8 mouse cellular contexts compared by ENCODE assay signal in the genomic region with DNA sequence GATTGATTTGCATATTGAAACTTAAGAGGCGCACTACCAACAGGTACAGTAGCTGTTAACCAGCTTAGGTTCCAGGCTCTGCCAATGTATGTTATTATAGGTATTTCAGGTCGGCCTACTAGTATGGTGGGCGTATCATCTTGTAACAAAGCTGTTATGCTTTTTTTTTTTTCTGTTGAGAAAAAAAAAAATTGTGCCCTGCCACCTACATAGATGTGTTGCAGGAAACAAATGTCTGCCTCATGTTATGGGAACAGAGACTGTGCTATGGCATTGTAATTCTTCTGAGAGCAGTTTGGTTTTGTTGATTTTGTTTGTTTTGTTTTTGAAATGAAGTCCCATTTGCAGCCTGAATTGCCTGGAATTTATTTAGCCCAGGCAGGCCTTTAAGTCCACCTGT. TPM values are rescaled to one million over a fixed set of nuclear protein-coding genes. Genes with fewer than 3 reads are reported as not detected.
DNase-seq lines count a peak whose midpoint lies in the region; ATAC-seq and TF ChIP-seq lines count a peak whose summit lies in the region.

No protein-coding gene starts in this region.

- H3K27ac ChIP-seq in kidney, embryonic 14.5 days (ENCODE audit: low read depth, low read length): no peak overlapping the region
- no peak overlapping the region for H3K27ac ChIP-seq in bone marrow macrophage, adult 2 months (ENCODE audit: insufficient read depth, low read depth, low read length)
- no peak overlapping the region for H3K27ac ChIP-seq in hindbrain, embryonic 13.5 days
- H3K27ac ChIP-seq in midbrain, embryonic 13.5 days: no peak overlapping the region

- no peak for ATAC-seq in kidney, embryonic 14.5 days (ENCODE audit: low FRiP score, low TSS enrichment)
- ATAC-seq in hindbrain, embryonic 13.5 days (ENCODE audit: low FRiP score): peak; percentile 3; the same call in 1 of the 2 replicates
- ATAC-seq in midbrain, embryonic 13.5 days: no peak

- peak overlapping the region; percentile 93 for H3K4me3 ChIP-seq in kidney, embryonic 14.5 days (ENCODE audit: low read length)
- peak overlapping the region; percentile 81 for H3K4me3 ChIP-seq in bone marrow macrophage, adult 2 months (ENCODE audit: insufficient read depth, low read length)
- H3K4me3 ChIP-seq in hindbrain, embryonic 13.5 days: peak overlapping the region; percentile 95
- H3K4me3 ChIP-seq in midbrain, embryonic 13.5 days (replicated peaks): peak overlapping the region; percentile 97

- peaks cover 9% of the 10 kb centered on the region; the same call in 1 of the 2 replicates for H3K4me1 ChIP-seq in kidney, embryonic 14.5 days (ENCODE audit: control insufficient read depth, insufficient read depth, low read length)
- H3K4me1 ChIP-seq in bone marrow macrophage, adult 2 months (ENCODE audit: control insufficient read depth, insufficient read depth, low read length): peaks cover 20% of the 10 kb centered on the region
- H3K4me1 ChIP-seq in hindbrain, embryonic 13.5 days (replicated peaks): peaks cover 36% of the 10 kb centered on the region
- H3K4me1 ChIP-seq in midbrain, embryonic 13.5 days (replicated peaks): peaks cover 39% of the 10 kb centered on the region

- WGBS in kidney, embryonic 14.5 days: 28% methylated on average over 3 of the region's 3 CpGs
- 45% methylated on average over 3 of the region's 3 CpGs for WGBS in hindbrain, embryonic 13.5 days
- 37% methylated on average over 3 of the region's 3 CpGs for WGBS in midbrain, embryonic 13.5 days

- H3K27me3 ChIP-seq in kidney, embryonic 14.5 days (ENCODE audit: control insufficient read depth, insufficient read depth, low read length): no peaks in the 10 kb centered on the region
- no peaks in the 10 kb centered on the region for H3K27me3 ChIP-seq in hindbrain, embryonic 13.5 days
- no peaks in the 10 kb centered on the region for H3K27me3 ChIP-seq in midbrain, embryonic 13.5 days

- peaks cover 20% of the 10 kb centered on the region for H3K36me3 ChIP-seq in kidney, embryonic 14.5 days (ENCODE audit: control insufficient read depth, insufficient read depth, low read length)
- peaks cover 17% of the 10 kb centered on the region for H3K36me3 ChIP-seq in hindbrain, embryonic 13.5 days
- H3K36me3 ChIP-seq in midbrain, embryonic 13.5 days: peaks cover 20% of the 10 kb centered on the region

- peak overlapping the region; percentile 85 for H3K4me2 ChIP-seq in kidney, embryonic 14.5 days (replicated peaks; ENCODE audit: low read depth, low read length)
- H3K4me2 ChIP-seq in hindbrain, embryonic 13.5 days: peak overlapping the region; percentile 74
- H3K4me2 ChIP-seq in midbrain, embryonic 13.5 days (replicated peaks): peak overlapping the region; percentile 70

- DNase-seq in kidney, postnatal 36 days: no peak
- no peak for DNase-seq in right cerebral cortex, adult 18-20 months
- DNase-seq in thymus, postnatal 4 days: no peak
- no peak for DNase-seq in urinary bladder, postnatal 36 days (ENCODE audit: low spot score in 2 of 2)

- no peak for TF ChIP-seq CTCF in bone marrow macrophage, adult 2 months (IDR thresholded peaks at IDR 0.05; ENCODE audit: low read depth, low read length)

- no peaks in the 10 kb centered on the region for H3K9me3 ChIP-seq in kidney, embryonic 14.5 days (ENCODE audit: control insufficient read depth, low read length)
- no peaks in the 10 kb centered on the region for H3K9me3 ChIP-seq in hindbrain, embryonic 13.5 days
- H3K9me3 ChIP-seq in midbrain, embryonic 13.5 days: no peaks in the 10 kb centered on the region

- peak overlapping the region; percentile 87; the same call in 1 of the 2 replicates for H3K9ac ChIP-seq in kidney, embryonic 14.5 days (ENCODE audit: low read depth, low read length)
- peak overlapping the region; percentile 94 for H3K9ac ChIP-seq in hindbrain, embryonic 13.5 days
- H3K9ac ChIP-seq in midbrain, embryonic 13.5 days (replicated peaks): peak overlapping the region; percentile 90; the same call in 1 of the 2 replicates

- no peak for TF ChIP-seq POLR2A in bone marrow macrophage, adult 2 months (IDR thresholded peaks at IDR 0.05; ENCODE audit: borderline replicate concordance, low read depth, low read length)

RNA-seq across cellular contexts. Expression of a gene that starts 1.0 kb away (rescaled TPM):
- 10.8 and 18.4 TPM in 2 replicates for polyA plus RNA-seq in kidney, embryonic 14.5 days (2014; fragmentation: Nextera tagmentation; extraction: Ambion mirVana)
- 34.5 and 38.7 TPM in 2 replicates for polyA plus RNA-seq in bone marrow macrophage, adult 2 months (2012; ENCODE audit: insufficient read depth, insufficient read length, missing spikeins)
- polyA plus RNA-seq in hindbrain, embryonic 13.5 days (2015; fragmentation: Nextera tagmentation; extraction: Ambion mirVana): 20.3 and 21.8 TPM in 2 replicates
- polyA plus RNA-seq in midbrain, embryonic 13.5 days (2015; fragmentation: Nextera tagmentation; extraction: Ambion mirVana): 21.7 and 22.7 TPM in 2 replicates

RNA-seq across cellular contexts. Expression of a gene that starts 30.5 kb away (rescaled TPM):
- 93.5 and 191 TPM in 2 replicates for polyA plus RNA-seq in kidney, embryonic 14.5 days (2014; fragmentation: Nextera tagmentation; extraction: Ambion mirVana)
- 59.2 and 59.6 TPM in 2 replicates for polyA plus RNA-seq in bone marrow macrophage, adult 2 months (2012; ENCODE audit: insufficient read depth, insufficient read length, missing spikeins)
- 127 TPM in 2 replicates for polyA plus RNA-seq in hindbrain, embryonic 13.5 days (2015; fragmentation: Nextera tagmentation; extraction: Ambion mirVana)
- 135 and 143 TPM in 2 replicates for polyA plus RNA-seq in midbrain, embryonic 13.5 days (2015; fragmentation: Nextera tagmentation; extraction: Ambion mirVana)
